Mouse (Mus musculus) testis, adult 2 months (tissue): Measurements from ENCODE around the gene Zc2hc1b.

ENCODE experiments used
- CTCF ChIP-seq: fragments of 200-500 bp; IDR thresholded peaks from 2 replicates; pipeline ENCODE4 v1.5.1; 2012; ENCODE audit warnings: low read depth, mild to moderate bottlenecking, inconsistent platforms, low read length, moderate library complexity; ENCODE audit not compliant: control insufficient read depth, insufficient read depth, insufficient replicate concordance
- POLR2A ChIP-seq: fragments of 200-500 bp; IDR thresholded peaks from 2 replicates; pipeline ENCODE4 v1.6.1; 2012; ENCODE audit warnings: low read depth, mild to moderate bottlenecking, inconsistent platforms, low read length, moderate library complexity; ENCODE audit not compliant: control insufficient read depth

DNA sequence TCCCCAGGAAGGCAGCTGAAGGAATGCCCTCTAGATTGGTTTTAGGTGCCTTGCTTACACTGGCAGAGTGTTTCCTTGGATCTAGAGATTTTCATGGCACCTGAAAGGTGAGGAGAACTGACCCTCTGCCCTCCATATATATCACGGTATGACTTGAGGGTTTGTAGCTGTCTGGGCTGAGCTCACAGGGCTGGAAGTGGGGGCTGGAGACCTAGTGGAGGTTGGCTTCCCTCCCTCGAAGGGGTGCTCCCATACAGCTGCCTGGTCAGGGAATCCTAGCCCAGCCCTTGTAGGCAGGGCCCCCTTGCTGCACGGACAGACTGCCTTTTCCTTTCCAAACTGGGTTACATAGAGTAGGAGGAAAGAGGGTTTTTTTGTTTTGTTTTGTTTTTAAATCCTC lies 65.0 kb downstream of the Zc2hc1b start:
- TF ChIP-seq CTCF (no peak), POLR2A (no peak)
